Mouse (Mus musculus) CD4-positive naive resting alpha-beta T cell, adult 57 days (primary cell): ENCODE data around the gene Rhbg. TPM values are rescaled to one million over a fixed set of nuclear protein-coding genes. Genes with fewer than 3 reads are reported as not detected.

Source experiments
- total RNA-seq: library from RNA; stranded (reverse); gene quantifications from one replicate; pipeline ENCODE4 v1.2.4, GENCODE M21; 2023

Gene Rhbg
- total RNA-seq = not detected

GRCm38 (mm10) chr3:88254268-88254926 lies at the start of gene Rhbg:
Rhbg (minus strand) TSS chr3:88254709.

DNA sequence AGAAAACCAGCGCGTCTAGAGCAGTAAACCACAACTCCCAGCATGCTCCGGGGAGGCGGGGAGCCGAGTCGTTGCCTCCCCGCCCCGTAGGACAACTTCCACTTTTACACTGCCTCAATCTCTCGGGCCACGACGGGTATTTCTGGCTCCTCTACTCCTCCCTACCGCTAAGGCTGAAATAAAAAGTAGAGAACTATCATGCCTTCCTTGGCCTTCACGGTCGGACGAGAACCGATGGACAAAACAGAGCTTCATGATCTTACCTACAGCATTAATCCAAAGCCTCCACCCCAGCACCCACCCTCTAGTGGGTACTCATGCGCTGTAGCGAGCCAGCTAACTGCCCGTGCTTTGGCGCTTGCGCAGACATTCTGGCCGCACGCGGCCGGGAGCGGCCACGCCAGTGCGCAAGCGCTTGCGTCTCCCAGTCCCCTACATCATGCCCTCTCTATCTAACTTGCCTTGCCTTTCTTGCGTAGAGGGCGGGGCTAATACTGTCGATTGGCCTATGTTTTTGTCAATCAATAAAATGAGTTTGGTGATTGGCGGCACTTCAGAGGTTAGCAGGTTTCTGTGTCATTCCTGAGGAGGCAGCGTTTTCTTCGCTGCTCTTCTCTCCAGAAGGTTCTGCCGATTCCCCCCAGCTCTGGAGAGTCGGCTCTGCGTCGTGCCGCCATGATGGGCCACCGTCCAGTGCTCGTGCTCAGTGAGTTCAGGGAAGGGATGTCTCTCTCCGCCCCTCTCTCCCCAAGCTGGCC lies 42.2 kb upstream of the Rhbg start, which contains the start of the genes Tsacc and Cct3:
Gene Tsacc (minus strand): TSS at position 439 of the 758 bp plus-strand sequence.
Gene Cct3 (plus strand): TSS at position 556 of the 758 bp plus-strand sequence.

GRCm38 (mm10) chr3:88287110-88287509 lies 32.6 kb upstream of the Rhbg start, which contains the start of gene Gm38392:
Gm38392 (minus strand) TSS chr3:88287210.

Other genes starting within 250 kb of the Rhbg start
- gene Hapln2, start 227.1 kb downstream of the Rhbg start, total RNA-seq = not detected
- 27.4 TPM for gene Gpatch4, start 211.6 kb downstream of the Rhbg start, total RNA-seq
- 23.9 TPM for gene Naxe, start 196.2 kb downstream of the Rhbg start, total RNA-seq
- not detected for gene Ttc24, start 176.4 kb downstream of the Rhbg start, total RNA-seq
- 1.2 TPM for gene Iqgap3, start 172.7 kb downstream of the Rhbg start, total RNA-seq
- 345 TPM for gene Mef2d, start 112.3 kb downstream of the Rhbg start, total RNA-seq
- not detected for gene Gm38392, start 32.5 kb upstream of the Rhbg start, total RNA-seq
- gene Tsacc, start 42.3 kb upstream of the Rhbg start, total RNA-seq = 4.2 TPM
- gene Cct3, start 42.4 kb upstream of the Rhbg start, total RNA-seq = 188 TPM
- 116 TPM for gene Glmp, start 70.3 kb upstream of the Rhbg start, total RNA-seq
- gene Tmem79, start 81.4 kb upstream of the Rhbg start, total RNA-seq = 2.6 TPM
- gene Smg5, start 81.6 kb upstream of the Rhbg start, total RNA-seq = 136 TPM
- gene Paqr6, start 109.9 kb upstream of the Rhbg start, total RNA-seq = 3.7 TPM
- not detected for gene Bglap3, start 118.0 kb upstream of the Rhbg start, total RNA-seq
- not detected for gene Bglap2, start 124.0 kb upstream of the Rhbg start, total RNA-seq
- gene Bglap, start 129.8 kb upstream of the Rhbg start, total RNA-seq = not detected
- gene Pmf1, start 155.6 kb upstream of the Rhbg start, total RNA-seq = 42.3 TPM
- 16.3 TPM for gene Slc25a44, start 170.4 kb upstream of the Rhbg start, total RNA-seq
- gene Sema4a, start 206.5 kb upstream of the Rhbg start, total RNA-seq = 98.8 TPM